Mouse (Mus musculus): ENCODE data around the gene Gabrp.

Gene Gabrp

DNA sequence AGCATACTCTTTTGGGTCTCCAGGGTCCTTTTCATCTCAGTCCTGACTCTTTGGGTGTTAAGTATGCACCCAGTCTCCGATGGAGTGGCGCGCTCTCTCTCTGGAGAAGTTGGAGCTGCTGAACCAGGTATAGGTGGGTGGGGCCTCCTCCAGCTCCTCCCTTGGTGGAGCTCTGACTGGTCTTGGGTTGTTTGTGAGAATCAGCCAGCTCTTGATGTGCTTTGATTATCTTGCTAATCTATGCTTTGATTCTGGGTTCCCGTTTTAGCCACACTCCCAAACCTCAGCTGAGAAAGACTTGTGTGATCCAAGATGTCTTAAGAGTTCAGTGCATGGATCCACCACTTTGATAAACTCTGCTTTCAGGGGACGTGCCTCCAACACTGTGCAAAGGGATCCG, at the start of gene Gabrp:
Gabrp (minus strand) TSS at position 101 of the 400 bp plus-strand sequence.
- no peak for DNase-seq

DNA sequence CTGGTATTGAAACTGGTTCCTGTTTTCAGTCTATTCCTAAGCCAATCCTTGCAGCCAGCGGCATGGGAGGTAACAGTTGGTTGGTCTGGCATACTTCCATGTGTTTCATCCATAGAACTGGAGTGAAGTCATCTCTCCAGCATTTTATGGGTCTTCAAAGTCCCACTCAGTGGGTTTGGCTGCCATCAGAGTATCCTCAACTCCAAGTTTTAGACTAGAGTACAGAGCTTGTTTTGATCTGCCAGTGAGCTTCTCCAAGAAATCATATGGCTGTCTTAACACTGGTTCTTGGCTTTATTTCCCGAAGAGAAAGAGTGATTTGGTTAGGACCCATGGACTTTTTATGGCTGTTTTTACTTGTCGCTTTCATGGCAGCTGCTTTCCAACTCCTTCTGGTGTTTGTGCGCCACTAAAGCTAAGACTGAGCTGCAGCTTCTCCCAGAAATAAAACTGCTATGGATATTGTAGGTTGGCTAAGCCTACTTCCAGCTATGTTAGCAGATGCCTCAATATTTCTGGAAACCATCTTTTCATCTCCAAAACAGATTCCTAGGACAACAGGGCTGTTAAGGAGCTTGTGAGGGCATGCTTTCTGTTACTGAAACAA, 48.5 kb upstream of the Gabrp start:
- no peak for DNase-seq

- peak; percentile 66 for DNase-seq
Measured at GRCm38 (mm10) chr11:33614218-33614617, 35.5 kb upstream of the Gabrp start.

GRCm38 (mm10) chr11:33607784-33608183, 29.0 kb upstream of the Gabrp start:
- no peak for DNase-seq

DNA sequence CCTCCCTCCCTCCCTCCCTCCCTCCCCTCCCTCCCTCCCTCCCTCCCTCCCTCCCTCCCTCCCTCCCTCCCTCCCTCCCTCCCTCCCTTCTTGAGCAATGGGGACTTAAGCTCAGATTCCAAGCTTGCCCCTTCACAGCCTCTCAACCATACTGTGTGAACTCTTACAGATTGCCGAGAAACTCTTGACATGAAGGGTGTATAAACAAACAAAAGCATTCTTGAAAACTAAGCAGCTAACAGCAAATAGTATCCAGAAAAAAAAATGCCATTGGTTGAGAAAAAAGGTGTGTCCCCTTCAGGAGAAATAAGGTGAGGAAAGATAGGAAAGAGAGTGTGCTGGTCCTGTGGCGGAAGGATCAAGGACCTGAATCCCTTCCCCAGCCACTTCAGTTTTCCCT, 24.4 kb upstream of the Gabrp start:
- DNase-seq, result no peak

DNA sequence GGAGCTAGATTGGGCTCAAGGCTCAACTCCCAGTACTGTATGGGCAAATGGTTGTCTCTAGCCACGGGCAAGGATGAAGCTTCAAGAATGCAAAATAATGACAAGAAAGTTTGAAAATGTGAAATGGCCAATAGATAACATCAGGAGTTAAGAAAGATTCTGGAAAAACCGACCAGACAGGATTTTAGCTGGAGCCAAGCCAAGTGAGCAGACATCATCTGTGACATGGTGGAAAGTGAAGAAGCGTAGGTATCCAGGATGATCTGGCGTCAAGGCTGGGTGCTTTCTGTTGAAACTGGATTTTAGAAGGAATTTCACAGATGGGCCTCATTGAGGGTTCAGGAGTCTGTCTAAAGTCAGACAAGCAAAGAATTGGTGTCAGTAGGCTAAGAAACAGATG, 20.2 kb upstream of the Gabrp start, which contains the start of gene D130052B06Rik:
D130052B06Rik (plus strand) TSS at position 317 of the 400 bp plus-strand sequence.
- DNase-seq, result no peak

DNA sequence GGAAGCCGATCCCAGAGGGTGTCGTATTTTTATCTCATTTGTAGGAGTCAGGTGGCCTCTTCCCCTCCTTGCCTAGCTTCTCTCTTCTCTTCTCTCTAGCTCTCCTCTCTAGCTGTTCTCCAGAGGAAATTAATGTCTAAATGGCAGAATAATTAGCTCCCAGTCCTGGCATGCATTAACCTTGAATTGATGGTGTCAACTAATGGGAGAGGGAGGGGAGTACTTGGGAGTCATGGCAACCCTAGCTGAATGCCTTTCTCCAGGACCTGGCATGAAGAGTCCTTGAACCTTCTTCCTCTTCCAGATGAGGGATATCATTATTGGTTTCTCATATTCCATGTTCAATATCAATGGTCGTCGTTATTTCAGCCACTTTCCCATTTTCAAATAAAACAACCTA, 17.9 kb upstream of the Gabrp start:
- no peak for DNase-seq

DNA sequence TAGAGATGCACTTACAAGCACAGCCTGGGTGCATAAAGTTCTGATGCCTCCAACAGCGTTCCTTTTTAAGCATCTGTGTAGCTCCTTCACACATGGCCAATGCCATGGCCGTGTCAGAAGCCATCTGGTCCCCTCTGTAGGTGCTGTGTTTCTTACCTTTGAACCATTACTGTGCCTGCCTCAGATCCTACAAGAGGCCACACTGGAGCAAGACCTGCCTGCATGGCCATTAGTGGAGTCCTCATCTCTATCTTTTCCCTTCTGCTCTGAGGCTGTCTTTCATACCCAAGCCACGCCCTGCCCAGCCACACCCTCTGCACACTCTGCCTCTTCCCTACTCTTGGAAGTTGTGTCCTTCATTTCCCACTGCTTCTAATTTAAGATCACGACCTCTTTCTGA, 14.1 kb upstream of the Gabrp start:
- no peak for DNase-seq

GRCm38 (mm10) chr11:33590771-33591170, 12.0 kb upstream of the Gabrp start:
- DNase-seq, result no peak

- no peak for DNase-seq
Measured at GRCm38 (mm10) chr11:33586614-33587013, 7.9 kb upstream of the Gabrp start.

DNA sequence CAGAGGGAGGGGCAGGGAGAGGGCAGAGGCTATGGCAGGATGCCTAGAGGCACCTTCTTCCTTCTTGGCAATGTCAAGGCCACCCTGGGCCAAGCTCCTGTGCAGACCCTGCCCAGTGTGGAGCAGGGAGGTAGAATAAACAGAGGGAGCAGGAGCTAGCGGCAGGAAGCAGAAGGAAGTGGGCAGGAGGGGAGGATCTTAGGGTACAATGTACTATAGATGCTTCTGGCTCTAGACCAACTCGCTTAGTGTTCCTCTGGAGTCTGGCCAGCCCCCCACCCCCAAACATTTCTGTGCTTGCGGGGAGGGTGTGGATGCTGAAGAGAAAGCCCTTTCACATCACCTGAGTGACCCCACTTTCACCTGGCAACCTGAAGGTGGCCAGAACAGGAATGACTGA, 862 bp upstream of the Gabrp start:
- DNase-seq, result no peak

GRCm38 (mm10) chr11:33574944-33575343, 3.8 kb downstream of the Gabrp start:
- no peak for DNase-seq

GRCm38 (mm10) chr11:33570413-33570812, 8.3 kb downstream of the Gabrp start:
- peak; percentile 13 for DNase-seq

DNA sequence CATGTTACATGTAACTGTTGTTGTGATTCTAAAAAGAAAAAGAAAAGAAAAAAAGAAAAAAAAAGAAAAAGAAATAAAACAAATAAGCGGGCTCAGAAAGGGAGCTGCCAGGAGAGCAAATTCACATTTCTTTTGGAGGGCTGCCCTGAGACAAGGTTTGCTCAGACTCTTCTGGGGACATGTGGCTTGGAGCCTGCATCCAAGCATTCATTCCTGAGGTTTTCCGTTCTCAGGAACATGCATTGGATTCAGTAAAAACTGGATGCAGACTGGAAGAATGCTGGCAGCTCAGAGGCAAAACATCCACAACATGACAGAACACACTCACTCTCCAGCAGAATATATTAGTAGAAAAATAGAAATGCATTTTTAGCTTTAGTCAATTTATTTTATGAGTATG, 14.8 kb downstream of the Gabrp start:
- no peak for DNase-seq

DNA sequence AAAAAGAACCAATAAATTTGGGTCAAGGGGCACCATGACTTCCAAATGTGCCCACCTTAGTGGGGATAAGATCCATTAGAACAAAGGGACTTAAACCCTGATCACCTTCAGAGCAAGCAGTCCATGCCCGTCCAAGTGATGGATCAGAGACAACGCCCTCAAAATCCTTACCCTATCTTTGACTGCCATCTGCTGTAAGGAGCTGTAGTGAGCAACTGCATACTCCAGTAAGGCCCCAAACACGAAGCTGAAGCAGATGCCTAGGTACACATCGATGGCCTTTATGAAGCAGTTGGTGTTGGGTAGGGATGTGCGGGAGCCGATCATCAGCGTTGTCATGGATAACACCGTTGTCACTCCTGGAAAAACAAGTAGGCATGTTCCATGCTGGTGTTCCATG, 24.6 kb downstream of the Gabrp start:
- DNase-seq, result peak; percentile 18

DNA sequence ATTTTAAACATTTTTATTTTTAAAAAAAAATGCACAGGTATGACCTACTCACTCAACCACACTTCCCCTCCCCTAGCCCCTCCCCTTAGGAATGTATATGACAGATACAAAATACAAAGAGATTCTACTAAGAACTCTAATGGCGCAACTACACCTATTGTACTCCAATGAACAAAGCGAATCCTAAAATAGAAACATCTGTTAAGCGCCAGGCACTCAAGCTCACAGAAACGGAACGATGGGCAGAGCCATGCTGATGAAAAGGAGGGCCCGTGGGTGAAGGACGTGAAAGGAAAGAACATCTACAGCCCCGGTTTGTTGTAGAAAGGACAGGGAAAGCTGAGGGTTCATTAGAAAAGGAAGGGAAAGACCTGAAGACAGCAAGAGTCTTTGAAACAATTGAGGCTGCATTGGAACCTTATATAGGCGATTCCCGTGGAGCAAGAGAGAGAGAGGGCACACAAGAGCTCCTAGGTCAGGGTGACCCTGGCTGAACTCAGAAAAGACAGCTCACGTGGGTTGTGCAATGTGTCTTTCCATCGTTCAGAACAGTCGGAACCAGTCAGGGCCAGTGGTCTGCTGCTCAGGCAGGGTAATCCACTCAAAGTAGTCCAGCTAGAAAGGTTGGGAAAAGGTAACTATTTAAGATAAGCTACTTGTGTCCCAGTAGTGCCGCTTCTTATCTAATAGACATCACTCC, 27.7 kb downstream of the Gabrp start:
- DNase-seq, result no peak

DNA sequence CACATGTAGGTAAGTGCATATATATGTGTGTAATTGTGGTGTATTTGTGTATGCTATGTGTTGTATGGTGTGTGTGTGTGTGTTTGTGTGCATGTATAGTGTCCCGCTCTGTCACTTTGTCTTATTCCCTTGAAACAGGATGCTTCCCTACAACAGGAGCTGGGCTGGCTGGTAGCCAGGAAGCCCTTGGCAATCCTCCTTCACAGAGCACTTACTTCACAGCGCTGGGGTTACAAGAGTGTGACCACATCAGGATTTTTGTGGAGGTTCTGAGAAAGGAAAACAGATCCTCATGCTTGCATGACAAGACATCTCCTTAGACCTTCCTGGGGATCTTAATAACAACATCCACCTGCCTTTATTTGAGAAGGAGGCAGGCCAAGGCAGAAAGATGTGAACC, 31.4 kb downstream of the Gabrp start:
- DNase-seq, result no peak

- no peak for DNase-seq
Measured at GRCm38 (mm10) chr11:33544945-33545344, 33.8 kb downstream of the Gabrp start.

DNA sequence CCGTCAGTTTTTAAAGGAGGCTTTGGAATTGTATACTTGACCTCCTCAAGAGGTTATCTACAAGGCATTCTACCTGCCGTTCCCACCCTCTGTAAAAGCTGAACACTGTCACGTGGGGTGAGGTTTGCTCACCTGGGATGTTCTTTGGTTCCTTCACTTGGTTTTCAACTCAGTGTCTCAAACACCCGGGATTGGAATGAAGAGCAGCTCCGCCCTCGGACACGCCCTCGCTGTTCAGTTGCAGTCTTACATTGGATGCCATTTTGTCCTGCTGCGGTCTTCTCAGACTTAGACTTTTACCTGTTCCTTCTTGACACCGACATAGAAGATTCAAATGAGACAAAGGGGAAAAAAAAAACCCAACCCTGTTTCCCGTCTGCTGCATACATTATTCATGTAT, 34.6 kb downstream of the Gabrp start:
- DNase-seq, result no peak

DNA sequence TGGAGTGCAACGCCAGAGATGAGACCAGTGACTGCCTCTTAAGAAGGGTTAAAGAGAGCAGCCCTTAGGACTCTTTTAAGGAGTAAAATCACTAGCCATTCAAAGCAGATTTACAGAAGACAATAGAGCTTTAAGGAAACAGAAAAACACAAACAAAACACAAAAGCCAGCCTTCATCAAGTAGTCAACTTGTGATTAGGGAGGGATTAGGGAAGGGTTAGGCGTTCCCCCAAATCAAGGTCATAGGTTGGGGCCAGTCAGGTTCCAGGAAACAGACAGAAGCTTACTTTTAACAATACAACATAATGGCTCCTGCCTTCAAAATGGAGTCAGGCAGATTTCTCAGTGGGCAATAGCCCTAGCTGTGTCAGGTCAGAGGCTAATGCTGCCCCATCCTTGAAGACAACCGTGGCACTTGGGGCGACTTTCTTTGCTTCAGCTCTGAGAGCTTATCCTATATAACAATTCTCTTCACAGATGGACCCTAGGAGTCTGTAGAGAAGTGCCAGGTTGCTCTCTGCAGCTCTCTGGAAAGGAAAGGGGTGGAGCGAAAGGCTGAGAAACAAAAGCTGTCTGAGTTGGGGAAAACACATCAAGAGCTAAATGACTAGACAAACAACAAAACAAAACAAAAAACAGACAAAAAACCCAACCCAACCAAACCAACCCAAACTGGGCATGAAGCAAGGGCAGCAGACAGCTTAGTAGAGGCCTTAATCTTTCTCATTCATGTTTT, 41.2 kb downstream of the Gabrp start:
- no peak for DNase-seq

DNA sequence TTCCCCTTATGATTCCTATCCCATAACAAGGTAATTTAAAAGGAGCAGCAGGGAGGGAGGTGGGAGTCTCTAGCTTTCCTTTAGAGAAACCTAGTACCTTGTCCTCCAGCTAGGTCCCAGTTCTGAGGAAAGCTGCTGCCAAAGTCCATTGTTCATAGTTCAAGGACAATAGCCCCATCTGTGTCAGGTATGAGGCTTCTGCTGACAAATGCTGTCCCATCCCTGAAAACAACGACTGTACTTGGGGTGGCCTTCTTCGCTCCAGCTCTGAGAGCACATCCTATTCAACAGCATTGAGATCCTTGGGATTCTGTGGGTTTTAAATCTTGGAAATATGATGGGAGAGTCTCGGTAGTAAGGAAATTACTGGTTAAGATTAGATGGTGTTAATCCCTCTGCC, 42.1 kb downstream of the Gabrp start:
- no peak for DNase-seq

GRCm38 (mm10) chr11:33534541-33534940, 44.2 kb downstream of the Gabrp start:
- DNase-seq, result no peak

- no peak for DNase-seq
Measured at GRCm38 (mm10) chr11:33533577-33533976, 45.2 kb downstream of the Gabrp start.

DNA sequence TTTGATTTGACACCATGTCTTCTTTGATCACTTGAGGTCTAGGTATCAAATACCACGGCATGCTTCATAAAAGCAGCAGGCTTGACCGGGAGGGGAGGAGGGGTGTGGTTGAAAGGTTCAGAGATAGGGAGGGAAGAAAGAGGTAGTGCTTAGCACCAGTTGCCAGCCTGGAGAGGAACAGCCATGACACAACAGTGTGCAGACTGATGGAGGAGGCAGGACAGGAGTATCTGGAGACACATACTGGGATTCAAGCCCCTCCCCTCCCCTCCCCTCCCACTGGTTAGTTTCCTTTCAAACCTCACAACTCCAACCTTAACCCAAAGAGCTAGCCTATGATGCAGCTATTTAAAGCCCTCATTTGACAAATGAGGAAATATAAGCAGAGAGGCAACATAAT, 49.2 kb downstream of the Gabrp start:
- no peak for DNase-seq

All from kidney, adult 9 months (tissue).